Mouse (Mus musculus) macrophage (primary cell): ENCODE data around the gene 3110001I22Rik. TPM values are rescaled to one million over a fixed set of nuclear protein-coding genes. Genes with fewer than 3 reads are reported as not detected.
"Not testable (repeated sequence)": the region's sequence is repeated elsewhere in the genome, so short reads cannot be mapped to it uniquely, and the experiment has no call there.

Source experiments
- H3K27ac ChIP-seq: fragments of 350-480 bp; formaldehyde crosslinking; 2 replicates; pipeline ENCODE4 v1.9.0; 2021
- H3K36me3 ChIP-seq: fragments of 350-480 bp; formaldehyde crosslinking; 2 replicates; pipeline ENCODE4 v1.9.0; 2021; ENCODE audit errors: inconsistent target
- H3K4me3 ChIP-seq: fragments of 350-480 bp; formaldehyde crosslinking; 2 replicates; pipeline ENCODE4 v1.9.0; 2021; ENCODE audit errors: inconsistent target
- H3K79me2 ChIP-seq: fragments of 350-480 bp; formaldehyde crosslinking; 2 replicates; pipeline ENCODE4 v1.9.0; 2021; ENCODE audit errors: inconsistent target
- WGBS: methylation state at CpG from one replicate; pipeline ENCODE4 v1.1.7; 2026; ENCODE audit warnings: inconsistent platforms; ENCODE audit not compliant: missing documents; 5-methylcytosine and 5-hydroxymethylcytosine counted together
- polyA plus RNA-seq: library from polyadenylated mRNA; stranded (reverse); fragments of 250-400 nt; gene quantifications from 3 replicates; pipeline ENCODE4 v1.2.4, GENCODE M21; 2018; ENCODE audit warnings: inconsistent platforms
- total RNA-seq, 78 experiments: library from RNA; depleted of rRNA; stranded (reverse); fragments of 250-400 nt; gene quantifications; 1 replicate in 9 of 78; 2 replicates in 24 of 78; 3 replicates in 43 of 78; 4 replicates in 2 of 78; pipeline ENCODE4 v1.2.4; 2018; ENCODE audit warnings: inconsistent platforms in 56 of 78

The 3110001I22Rik gene
- total RNA-seq (2018; cell fraction: chromatin; rRNA removed), result 100 to 1,000 TPM in 1 of 26 experiments, 10 to 100 TPM in 25; 21.5 to 132 (median 43.1) TPM
- total RNA-seq (2018; cell fraction: cytosol; rRNA removed), result 10 to 100 TPM in 2 of 26 experiments, 1 to 10 TPM in 24; 2.3 to 16.5 (median 4.7) TPM
- 100 to 1,000 TPM in 1 of 26 experiments, 10 to 100 TPM in 25; 15.1 to 103 (median 27.3) TPM for total RNA-seq (2018; cell fraction: nucleus; rRNA removed)
- 2.3 to 4.0 TPM (median 3.4 TPM) in 3 replicates for polyA plus RNA-seq

DNA sequence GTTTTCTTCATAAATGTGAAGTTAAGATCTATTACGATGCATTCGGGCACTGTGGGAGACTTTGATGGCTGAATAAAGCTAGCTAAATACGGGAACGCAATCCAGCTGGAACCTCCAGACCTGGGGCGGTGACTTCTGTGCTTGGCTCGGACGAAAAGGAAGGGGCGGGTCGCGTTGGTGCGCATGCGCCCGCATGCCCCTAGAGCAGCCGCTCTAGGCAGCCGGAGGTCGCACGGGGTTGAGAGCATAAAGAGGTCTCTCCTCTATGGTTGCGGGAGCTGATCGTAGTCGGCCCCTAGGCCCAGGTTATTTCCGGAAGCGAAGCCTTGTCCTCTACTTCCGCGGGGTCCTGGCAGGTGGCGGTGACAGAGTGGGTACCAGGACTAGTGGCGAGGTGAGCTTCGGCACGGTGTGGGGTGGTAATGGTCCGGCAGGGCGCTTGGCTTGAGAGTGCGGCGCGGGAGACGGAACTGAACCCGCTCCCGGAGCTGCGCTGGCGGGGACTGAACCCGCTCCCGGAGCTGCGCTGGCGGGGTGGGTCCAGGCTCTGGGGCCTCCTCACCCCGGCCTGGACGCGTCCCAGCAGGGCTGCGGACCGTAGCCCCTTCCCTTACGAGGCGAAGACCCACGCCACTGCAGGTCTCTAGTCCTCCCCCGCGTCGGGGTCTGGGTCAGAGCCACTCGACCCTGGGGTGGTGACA, at the start of gene 3110001I22Rik, which contains the start of gene Bfar:
TSS of gene 3110001I22Rik (plus strand) at position 245 of the 701 bp plus-strand sequence.
TSS of gene Bfar (plus strand) at position 174 of the 701 bp plus-strand sequence.
- H3K4me3 ChIP-seq, result peak within 1 kb of the TSS; percentile 81
- under 1% methylated on average over 54 of the region's 54 CpGs for WGBS
- peak within 1 kb of the TSS; percentile 65 for H3K27ac ChIP-seq
- H3K79me2 ChIP-seq, result peaks cover 48% of the 10 kb centered on the region
- 0 out of 2 replicates have a peak, but pooled peaks cover 5% of the 10 kb centered on the region for H3K36me3 ChIP-seq

DNA sequence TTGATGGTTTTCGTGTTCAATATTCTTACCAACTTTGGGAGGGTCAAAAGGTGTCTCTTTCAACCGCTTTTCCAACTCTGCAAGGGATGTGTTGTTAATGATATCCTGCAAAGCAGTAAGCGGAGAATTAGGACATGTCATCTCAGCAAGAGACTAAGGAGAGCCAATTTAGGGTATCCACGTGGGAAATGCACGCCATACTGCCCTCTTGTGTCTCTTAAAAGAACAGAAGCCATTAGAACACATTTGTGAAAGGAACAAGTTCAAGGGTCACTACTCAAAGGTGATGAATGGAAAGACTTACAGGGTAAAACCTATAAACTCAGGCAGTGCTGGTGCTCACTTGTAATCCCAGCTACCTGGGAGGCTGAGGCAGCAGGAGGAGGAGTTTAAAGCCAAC, 43.4 kb upstream of the 3110001I22Rik start:
- WGBS, result 75% methylated on average over 5 of the region's 5 CpGs
- H3K27ac ChIP-seq, result no peak overlapping the region
- H3K4me3 ChIP-seq, result no peak overlapping the region
- no peaks in the 10 kb centered on the region for H3K79me2 ChIP-seq
- H3K36me3 ChIP-seq, result peaks cover 29% of the 10 kb centered on the region

DNA sequence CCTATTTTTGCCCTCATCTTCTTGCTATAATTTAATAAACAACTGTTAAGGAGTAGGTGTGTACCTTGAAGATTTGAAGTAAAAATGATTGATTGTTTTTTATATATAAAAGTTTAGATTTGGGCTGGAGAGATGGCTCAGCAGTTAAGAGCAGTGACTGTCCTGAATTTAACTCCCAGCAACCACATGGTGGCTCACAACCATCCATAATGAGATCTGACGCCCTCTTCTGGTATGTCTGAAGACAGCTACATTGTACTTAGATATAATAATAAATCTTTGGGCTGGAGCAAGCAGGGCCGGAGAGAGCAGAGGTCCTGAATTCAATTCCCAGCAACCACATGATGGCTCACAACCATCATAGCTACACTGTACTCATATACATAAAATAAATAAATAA, 33.5 kb upstream of the 3110001I22Rik start:
- WGBS, result 84% methylated on average over 2 of the region's 2 CpGs

DNA sequence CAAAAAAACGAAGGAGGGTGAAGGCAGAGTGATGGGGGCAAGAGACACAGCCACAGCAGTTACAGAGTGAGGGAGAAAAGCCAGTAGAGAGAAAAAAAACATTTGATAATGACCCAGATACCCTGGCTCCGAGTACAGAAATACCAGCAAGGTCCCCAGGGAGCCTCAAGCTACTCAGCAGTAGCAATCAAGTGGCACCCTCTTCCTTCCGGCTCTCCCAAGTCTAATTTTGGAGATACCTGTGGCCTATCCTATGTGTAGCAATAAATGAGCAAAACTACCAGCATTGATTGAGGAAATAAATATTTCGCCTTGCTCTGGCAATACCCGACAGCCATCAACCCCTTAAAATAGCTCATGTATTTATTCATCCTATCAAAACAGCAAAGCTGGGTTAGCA, 32.2 kb upstream of the 3110001I22Rik start:
- Histone ChIP-seq H3K4me3 (no peak overlapping the region), H3K27ac (no peak overlapping the region), H3K36me3 (peaks cover 15% of the 10 kb centered on the region; the same call in 1 of the 2 replicates), H3K79me2 (no peaks in the 10 kb centered on the region)
- WGBS, result 94% methylated on average over 5 of the region's 5 CpGs

More for the DNA sequence above, 33.5 kb upstream of the 3110001I22Rik start:
- peaks cover 15% of the 10 kb centered on the region; the same call in 1 of the 2 replicates for H3K36me3 ChIP-seq
- H3K27ac ChIP-seq, H3K4me3 ChIP-seq, H3K79me2 ChIP-seq: not testable (repeated sequence)

DNA sequence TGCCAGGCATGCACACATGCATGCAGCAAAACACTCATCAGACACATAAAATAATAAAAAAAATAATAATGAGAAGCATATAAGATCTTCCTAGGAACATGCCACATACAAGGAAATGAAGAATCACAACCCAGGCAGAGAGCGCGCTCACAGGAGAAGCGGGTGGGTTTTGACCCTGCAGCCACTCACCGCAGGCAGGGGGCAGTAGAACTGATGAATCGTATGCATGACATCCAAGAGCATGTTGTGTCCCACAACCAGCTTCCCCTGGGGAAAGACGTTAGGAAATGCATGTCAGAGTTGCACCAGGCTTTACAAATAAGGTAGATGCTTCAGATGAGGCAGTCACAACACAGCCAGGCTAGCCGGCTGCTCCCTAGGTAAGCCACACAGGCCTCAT, 31.7 kb upstream of the 3110001I22Rik start:
- peaks cover 13% of the 10 kb centered on the region; the same call in 1 of the 2 replicates for H3K36me3 ChIP-seq
- no peaks in the 10 kb centered on the region for H3K79me2 ChIP-seq
- no peak overlapping the region for H3K27ac ChIP-seq
- no peak overlapping the region for H3K4me3 ChIP-seq
- WGBS, result 97% methylated on average over 7 of the region's 7 CpGs

DNA sequence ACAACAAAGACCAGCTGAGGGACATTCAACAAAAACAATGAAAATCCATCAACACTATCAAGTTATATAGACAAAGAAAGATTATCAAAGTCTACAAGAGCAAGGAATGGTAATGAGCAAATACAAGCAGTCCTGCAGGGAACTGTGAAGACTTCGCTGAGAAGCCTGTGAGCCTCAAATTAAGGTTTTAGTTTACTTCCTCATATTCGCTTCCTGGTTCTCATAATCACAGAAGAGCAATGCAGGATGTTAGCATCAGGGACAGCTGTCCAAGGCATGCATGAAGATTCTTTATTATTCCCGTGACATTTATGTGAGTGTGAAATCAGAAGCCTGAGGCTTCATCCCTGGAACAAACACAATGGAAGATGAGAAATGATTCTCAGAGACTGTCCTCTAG, 27.3 kb upstream of the 3110001I22Rik start:
- Histone ChIP-seq H3K79me2 (no peaks in the 10 kb centered on the region), H3K27ac (no peak overlapping the region), H3K4me3 (no peak overlapping the region), H3K36me3 (no peaks in the 10 kb centered on the region)
- 25% methylated on average over 3 of the region's 3 CpGs for WGBS

DNA sequence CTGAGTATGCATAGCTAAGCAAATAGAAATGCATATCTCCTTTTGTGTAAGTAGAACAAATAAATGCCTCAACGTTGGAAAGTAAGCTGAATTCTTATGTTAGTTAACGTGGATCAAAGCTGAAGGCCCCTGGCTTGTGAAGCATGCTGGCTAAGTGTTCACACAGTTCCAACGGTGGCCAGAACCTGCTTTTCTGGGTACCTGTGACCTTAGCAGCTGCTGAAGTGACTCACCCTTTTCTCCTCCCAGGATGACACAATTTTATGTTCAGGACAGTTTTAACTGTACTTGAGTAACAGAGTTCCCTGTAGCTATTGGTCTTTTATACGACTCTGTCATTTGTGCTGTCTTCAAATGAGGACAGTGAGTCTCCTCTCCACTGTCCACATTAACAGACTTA, 25.8 kb upstream of the 3110001I22Rik start:
- Histone ChIP-seq H3K79me2 (no peaks in the 10 kb centered on the region), H3K4me3 (no peak overlapping the region), H3K36me3 (peaks cover 7% of the 10 kb centered on the region; the same call in 1 of the 2 replicates), H3K27ac (no peak overlapping the region)
- 95% methylated on average over 4 of the region's 4 CpGs for WGBS

DNA sequence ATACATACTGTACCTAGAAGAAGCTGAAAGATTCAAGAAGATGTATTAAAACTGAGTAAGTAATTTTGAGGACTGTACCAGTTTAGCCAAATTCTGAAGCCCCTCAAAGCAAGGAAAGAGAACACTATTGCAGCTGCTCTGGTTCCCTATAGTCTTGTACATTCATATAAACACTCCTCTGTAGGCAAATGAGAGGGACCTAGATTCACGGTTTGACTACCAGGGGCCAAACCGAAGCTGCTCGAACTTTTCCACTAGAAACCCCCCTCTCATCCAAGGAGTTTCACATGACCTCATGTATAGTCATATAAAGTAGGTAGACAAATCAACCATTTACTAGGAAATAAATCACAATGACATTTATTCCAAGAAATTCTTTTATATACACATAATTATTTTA, 12.8 kb upstream of the 3110001I22Rik start:
- 95% methylated on average over 3 of the region's 3 CpGs for WGBS
- no peak overlapping the region for H3K4me3 ChIP-seq
- no peak overlapping the region for H3K27ac ChIP-seq
- peaks cover 18% of the 10 kb centered on the region; the same call in 1 of the 2 replicates for H3K36me3 ChIP-seq
- no peaks in the 10 kb centered on the region for H3K79me2 ChIP-seq

DNA sequence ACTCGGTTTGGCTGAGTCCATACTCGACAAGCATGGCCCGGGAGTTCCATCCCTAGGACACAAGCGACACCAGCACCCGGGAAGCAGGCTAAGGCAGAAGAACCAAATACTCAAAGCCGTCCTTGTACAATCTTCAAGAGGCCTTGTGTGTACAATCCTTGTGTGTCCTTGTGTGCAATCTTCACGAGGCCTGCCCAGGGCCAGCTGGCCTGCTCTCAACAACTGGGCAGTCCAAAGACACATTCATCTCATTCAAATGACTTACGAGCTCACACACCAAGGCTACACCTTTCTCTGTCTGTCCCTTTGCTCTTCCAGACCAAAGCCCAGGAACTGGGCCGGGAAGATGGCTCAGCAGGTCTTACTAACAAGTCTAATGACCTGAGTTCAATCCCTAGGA, 11.0 kb upstream of the 3110001I22Rik start:
- peaks cover 5% of the 10 kb centered on the region; the same call in 1 of the 2 replicates for H3K36me3 ChIP-seq
- H3K79me2 ChIP-seq, result no peaks in the 10 kb centered on the region
- H3K27ac ChIP-seq, result no peak overlapping the region
- whole genome bisulfite sequencing, result 96% methylated on average over 9 of the region's 9 CpGs
- no peak overlapping the region for H3K4me3 ChIP-seq

DNA sequence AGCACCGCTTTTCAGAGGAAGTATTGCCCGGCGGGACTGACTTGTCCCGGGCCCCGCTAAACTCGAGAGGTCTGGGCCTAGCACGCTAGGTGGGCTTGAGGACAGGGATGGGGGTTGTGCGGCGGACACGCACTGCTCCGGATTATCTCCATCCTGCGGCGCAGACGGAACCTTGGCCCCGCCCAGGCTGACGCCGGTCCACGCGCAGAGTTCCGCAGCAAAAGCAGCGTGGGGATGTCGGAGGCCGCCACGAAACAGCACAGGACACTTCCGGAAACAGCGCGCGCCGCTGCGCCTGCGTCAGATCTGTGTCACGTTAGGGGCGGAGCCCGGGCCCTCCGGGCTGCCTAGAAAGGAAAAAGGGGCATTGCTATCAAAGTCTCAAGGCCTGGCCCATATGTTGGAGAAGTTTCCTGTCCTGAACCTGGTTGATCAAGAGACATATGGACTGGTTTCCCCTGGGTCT, 3.8 kb upstream of the 3110001I22Rik start, which contains the start of gene Parn:
TSS of gene Parn (minus strand) at position 293 of the 466 bp plus-strand sequence.
- Histone ChIP-seq H3K4me3 (peak within 1 kb of the TSS; percentile 87), H3K27ac (peak within 1 kb of the TSS; percentile 31), H3K79me2 (peaks cover 8% of the 10 kb centered on the region), H3K36me3 (peaks cover 5% of the 10 kb centered on the region; the same call in 1 of the 2 replicates)
- under 1% methylated on average over 35 of the region's 35 CpGs for WGBS

DNA sequence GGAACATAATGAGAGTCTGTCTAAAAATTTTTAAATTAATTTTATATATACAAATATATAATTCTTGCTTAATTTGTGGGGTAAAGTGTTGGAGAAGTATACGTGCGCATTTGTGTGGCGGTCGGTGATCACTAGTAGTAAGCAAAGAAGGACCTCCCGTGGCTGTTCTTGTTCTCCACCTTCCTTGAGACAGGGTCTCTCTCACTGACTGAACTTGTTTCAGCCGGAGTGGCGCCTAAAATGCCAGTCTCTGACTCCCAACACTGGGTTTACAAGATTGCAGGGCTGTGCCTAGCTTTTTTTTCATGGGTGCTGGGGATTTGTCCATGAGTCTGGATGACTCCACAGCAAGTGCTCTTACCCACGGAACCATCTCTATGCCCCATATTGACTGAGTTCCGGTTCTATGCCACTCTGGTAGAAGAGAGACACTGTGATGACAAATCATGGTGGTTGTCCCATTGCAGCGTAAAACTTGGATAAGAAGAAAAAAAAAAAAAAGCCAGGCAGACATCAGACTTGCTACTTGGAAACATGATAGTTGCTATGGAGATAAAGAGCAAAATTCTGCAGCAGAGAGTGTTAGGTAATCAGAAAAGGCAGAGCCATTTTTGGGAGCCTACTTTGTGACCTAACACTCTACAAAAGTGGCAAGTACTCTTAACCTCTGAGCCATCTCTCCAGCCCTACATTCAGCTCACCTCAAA, 3.2 kb upstream of the 3110001I22Rik start:
- Histone ChIP-seq H3K4me3 (no peak overlapping the region), H3K27ac (no peak overlapping the region), H3K79me2 (peaks cover 15% of the 10 kb centered on the region), H3K36me3 (no peaks in the 10 kb centered on the region; the same call in 1 of the 2 replicates)
- 86% methylated on average over 10 of the region's 10 CpGs for WGBS

DNA sequence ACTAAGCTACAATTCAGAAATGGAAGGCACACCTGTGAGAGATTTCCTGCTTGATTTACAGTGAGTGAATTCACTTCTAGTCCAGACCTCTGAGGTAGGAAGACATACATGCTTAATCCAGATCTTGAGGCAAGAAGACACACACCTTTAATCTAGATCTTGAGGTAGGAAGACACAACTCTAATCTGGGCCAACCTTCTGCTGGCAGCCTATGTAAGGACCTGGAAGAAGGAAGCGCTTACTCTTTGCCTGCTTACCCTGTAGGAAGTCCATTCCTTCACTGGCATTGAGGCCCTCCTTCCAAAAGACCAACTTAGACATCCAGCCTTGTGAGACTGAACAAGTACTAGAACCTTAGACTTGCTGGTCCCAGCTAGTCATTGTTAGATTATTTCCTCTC, 2.4 kb upstream of the 3110001I22Rik start:
- peaks cover 22% of the 10 kb centered on the region for H3K79me2 ChIP-seq
- WGBS, result 100% methylated on average over 1 of the region's 1 CpGs
- no peak overlapping the region for H3K4me3 ChIP-seq
- H3K36me3 ChIP-seq, result no peaks in the 10 kb centered on the region; the same call in 1 of the 2 replicates
- no peak overlapping the region for H3K27ac ChIP-seq

DNA sequence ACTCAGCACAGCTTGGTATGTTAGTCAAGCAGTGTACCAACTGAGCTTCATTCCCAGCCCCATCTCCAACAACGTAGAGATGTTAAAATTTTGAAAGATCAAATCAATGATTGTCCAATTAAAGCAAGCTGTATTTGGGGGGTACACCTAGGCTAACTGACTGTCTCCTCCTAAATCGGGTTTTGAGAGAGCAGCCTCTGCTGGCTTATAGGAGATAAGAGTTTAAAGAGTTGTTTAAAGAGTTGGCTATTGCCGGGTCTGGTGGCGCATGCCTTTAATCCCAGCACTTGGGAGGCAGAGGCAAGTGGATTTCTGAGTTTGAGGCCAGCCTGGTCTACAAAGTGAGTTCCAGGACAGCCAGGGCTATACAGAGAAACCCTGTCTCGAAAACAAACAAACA, 833 bp upstream of the 3110001I22Rik start:
- WGBS, result 83% methylated on average over 5 of the region's 5 CpGs
- H3K79me2 ChIP-seq, result peaks cover 38% of the 10 kb centered on the region
- H3K36me3 ChIP-seq, result not testable (repeated sequence)
- peak overlapping the region; percentile 65; the same call in 1 of the 2 replicates for H3K27ac ChIP-seq
- H3K4me3 ChIP-seq, result peak overlapping the region; percentile 81

DNA sequence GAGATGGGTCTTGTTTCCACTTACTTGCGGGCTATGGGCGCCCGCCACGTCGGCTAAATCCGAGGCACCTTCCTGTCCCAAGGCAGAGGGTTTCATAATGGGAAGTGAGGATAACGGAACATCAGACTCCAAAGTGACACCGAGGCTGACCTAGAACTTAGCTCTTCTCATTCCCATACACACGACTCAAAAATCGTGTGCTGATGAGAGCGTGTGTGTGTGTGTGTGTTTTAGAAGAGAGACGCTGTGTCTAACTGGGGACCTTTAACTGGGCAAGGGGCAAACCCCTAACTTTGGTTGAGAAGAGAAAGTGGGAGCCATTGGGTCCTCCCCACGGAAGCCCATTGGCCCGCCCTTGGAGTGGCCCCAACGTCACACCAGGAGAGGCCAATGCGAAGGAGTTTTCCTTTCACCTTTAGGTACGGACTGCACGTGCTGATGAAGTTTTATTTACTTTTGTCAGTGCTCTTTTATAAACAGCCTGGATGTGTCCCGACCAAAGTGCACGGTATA, 713 bp downstream of the 3110001I22Rik start:
- under 1% methylated on average over 20 of the region's 20 CpGs for WGBS
- Histone ChIP-seq H3K79me2 (peaks cover 54% of the 10 kb centered on the region), H3K36me3 (peaks cover 10% of the 10 kb centered on the region), H3K27ac (peak overlapping the region; percentile 65), H3K4me3 (peak overlapping the region; percentile 81)
